Mouse (Mus musculus) gastrocnemius, postnatal 14 days (tissue): ENCODE measurements around the gene Hnrnpa3. TPM values are rescaled to one million over a fixed set of nuclear protein-coding genes. Genes with fewer than 3 reads are reported as not detected.

Experiments
- DNase-seq: peaks from one replicate; pipeline ENCODE4 v3.0.0; 2021; ENCODE audit warnings: mixed read lengths
- intact Hi-C: fragments of 180-260 bp; cut with DNase I; formaldehyde crosslinking; loops from one replicate; pipeline ENCODE4 v1.15.1; 2025; ENCODE audit warnings: low total_unique reads
- total RNA-seq, 2 experiments: library from RNA; stranded (reverse); gene quantifications; 2 replicates each; pipeline ENCODE4 v1.2.3; 2021

Gene Hnrnpa3
- total RNA-seq, 2 experiments from 2014 or later: 144 to 187 TPM

DNA sequence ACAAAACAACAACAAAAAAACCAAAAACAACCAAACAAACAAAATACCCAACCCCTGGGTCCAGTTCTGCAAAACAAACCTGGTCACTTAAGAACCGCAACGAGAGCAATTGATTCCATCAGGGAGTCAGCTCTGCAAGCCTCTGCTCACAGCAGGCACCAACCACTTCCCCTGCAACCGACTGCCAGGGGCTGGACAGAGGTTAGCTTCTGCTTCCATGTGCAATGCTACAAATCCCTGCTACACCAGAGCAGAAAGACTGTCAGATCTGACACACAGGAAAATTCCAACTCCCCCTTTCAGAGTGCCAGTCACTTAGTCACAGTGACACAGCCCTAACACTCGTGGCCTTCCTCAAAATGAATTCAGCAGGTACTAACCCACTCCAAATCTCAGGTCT, 38.9 kb downstream of the Hnrnpa3 start:
- intact Hi-C loops: no loop called here
- DNase-seq: no peak

DNA sequence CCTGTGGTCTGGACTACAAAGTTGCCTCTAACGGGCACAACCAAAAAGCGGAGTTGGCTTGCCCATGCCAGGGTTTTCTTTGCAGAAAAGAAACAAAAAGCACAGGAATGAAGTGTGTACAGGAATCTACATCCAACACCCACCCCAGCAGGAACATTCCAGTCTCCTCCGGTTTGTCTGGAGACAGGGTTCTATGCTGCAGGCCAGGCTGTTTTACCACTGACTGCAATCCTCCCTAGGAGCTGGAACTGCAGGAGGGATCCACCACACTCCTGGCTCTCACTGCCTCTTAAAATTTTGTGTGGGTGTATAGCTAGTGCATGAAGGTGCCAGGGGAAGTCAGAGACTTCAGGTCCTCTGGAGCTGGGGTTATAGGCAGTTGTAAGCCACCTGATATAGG, 39.8 kb downstream of the Hnrnpa3 start:
- no peak for DNase-seq
- intact Hi-C loops: no loop called here

DNA sequence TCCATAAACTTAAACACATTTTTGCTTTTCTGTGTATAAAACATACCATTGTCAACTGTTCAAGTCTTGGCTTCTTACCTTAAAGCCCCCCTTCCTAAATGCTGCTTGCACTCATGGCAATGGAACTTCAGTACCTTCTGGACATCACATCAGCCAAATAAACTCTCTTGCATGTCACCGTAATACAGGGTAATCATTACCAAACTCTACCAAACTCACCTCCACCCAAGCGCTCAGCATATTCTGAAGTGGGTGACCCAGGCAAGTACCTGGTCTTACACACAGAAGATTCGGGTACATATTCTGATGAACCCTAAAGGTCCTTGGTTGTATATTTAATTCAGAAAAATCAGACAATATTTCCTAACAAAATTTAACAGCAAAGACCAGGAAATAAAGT, 41.5 kb downstream of the Hnrnpa3 start:
- no peak for DNase-seq
- intact Hi-C loops: no loop called here

DNA sequence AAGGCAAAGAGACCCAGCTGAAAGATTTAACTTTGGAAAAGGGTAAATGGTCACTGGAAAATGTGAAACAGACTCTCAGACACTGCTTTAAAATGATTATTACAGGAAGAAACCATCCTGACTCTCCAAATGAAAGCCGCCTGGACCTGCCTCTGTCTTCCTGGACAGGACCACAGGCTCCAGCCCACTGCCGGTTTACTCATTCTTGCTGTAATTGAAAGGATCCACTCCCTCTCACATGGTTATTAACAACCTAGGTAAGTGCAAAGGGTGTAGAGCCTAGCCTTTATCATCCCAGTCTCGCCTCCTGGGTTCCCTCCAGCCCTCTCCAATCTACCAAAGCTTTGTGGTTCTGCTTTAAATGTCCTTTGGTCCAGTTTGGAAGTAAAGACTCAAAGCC, 42.1 kb downstream of the Hnrnpa3 start:
- DNase-seq: no peak
- intact Hi-C loops: no loop called here

DNA sequence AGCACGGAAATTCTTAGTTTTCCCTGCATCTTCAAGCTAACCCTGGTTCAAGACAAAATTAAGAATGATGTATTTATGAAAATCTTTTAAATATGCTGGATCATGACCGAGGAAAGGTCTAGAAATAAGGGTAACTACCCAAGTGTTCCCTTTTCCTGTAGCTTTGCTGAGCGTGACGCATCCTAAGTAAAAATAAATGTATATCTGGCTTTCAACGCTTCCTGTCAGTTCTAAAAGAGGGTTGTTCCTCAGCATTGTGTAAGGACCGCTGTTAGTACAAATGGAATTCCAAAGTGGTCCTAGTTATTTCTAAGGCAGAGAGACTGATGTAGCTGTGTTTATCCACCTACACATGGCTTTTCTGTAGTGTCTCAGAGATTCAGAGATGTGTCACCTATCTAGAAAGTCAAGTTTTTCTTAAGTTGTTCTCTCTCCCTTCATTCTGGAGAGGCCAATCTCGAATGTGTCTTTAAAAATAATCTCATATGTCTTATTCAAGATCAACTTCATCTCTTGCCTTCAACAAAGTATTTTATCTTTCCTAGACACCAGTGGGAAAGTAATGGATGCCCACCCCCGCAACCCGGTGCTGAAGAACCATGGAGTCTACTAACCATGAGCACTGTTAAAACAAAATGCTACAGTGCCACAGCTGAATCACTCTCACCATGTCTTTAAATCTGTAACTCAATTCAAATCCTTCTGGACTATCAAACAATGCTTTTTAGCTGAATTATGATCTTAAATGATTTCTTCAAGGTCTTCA, 42.9 kb downstream of the Hnrnpa3 start:
- DNase-seq: no peak

DNA sequence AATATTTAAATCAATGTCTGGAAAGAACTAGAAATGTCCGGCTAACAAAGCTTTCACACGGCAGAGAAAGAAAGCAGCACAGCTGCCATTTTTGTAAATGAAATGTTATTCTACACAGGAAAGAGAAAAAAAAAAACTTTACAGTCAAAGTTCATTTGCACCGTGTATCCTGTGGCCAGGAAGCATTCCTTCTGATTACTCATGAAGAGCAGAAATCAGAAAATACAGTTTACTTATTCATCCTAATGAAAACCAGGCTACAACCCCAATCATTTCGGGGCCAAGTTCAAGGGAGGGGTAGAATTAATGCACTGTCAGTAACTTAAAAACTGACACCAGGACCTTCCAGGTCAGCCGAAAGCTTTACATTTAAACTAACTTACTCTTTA, 43.5 kb downstream of the Hnrnpa3 start:
- intact Hi-C loops: no loop called here

More for the DNA sequence above, 42.9 kb downstream of the Hnrnpa3 start:
- intact Hi-C loops: no loop called here

DNA sequence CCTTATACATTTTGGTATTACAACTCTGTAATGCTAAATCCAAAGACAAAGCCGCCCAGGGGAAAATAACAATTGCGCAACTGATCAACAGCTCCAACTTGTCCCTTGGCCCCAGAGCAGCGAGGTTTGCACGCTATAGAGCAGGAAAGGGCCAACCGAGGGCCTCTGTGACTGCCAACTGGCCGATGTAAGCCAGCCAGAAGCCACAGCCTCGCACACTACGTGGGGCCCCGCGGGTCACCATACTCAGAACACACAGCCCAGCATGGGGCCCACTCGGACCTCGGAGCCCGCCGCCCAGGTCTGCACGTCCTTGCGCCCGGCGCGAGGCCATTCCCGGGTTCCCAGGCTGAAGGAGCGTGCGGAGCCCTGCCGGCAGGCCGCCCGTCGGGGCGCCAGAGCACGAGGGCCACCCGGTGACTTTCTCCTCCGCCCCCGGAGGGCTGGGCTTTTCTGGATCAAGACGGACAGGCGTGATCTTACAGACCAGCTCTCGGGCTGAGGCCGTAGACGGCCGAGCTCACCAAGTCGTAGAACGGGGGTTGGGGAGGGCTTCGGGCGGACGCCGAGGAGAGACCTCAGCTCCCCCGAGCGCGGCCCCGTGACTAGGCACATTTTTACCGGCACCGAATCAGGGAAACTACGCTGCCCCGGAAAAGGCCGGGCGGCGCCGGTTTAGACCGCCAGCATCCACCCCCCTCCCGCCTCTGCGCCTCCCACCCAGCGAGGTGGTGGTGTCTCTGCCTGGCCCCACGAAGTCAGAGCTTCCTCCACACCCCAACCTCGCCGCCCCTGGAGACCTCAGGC, 44.5 kb downstream of the Hnrnpa3 start:
- intact Hi-C loops: no loop called here
- DNase-seq: peak; percentile 93

More for the DNA sequence above, 43.5 kb downstream of the Hnrnpa3 start:
- no peak for DNase-seq

DNA sequence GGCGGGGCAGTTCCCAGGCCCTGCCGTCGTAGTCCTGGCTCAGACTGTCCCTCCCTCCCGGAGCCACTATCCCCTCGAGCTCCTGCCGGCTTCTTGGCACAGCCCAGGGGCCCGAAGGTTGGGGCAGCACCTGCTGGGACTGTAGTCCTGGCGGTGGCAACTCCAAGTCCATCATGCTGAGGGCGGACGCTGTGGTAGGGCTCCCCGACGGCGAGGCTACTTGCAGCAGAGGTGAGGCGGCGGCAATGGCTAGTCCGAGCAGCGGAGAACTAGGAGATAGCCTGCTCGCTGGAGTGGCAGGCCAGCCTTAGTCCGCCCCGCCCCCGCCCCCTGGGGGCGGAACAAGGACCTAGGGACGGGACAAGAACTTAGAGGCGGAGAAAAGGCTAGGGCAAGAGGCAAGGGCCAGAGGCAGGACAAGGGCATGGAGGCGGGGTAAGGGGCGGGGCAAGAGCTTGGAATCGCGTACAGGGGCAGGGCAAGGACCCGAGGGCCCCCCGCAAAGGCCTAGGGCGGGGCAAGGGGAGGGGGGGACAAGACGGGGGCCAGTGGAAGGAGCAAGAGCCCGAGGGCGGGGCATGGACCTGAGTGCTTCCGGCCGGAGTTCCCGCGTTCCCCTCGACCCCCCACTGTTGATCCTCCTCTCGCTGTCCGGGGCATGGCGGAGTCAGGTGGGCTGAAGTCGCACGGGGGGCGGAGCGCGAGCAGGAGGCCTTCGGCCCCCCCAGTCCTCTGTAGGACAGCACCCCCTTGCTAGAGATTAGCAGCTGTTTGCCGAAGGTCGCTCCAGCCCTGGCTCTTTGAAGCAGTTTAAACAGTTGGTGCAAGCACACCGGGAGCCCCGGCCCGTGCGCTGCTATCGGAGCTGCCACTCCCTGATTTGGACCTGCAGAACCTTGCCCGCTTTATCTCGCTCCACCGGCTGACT, 45.4 kb downstream of the Hnrnpa3 start, which contains the start of gene Nfe2l2:
Nfe2l2 (minus strand) TSS at position 408 of the 928 bp plus-strand sequence.
- peak; percentile 99 for DNase-seq
- intact Hi-C loops: no loop called here

DNA sequence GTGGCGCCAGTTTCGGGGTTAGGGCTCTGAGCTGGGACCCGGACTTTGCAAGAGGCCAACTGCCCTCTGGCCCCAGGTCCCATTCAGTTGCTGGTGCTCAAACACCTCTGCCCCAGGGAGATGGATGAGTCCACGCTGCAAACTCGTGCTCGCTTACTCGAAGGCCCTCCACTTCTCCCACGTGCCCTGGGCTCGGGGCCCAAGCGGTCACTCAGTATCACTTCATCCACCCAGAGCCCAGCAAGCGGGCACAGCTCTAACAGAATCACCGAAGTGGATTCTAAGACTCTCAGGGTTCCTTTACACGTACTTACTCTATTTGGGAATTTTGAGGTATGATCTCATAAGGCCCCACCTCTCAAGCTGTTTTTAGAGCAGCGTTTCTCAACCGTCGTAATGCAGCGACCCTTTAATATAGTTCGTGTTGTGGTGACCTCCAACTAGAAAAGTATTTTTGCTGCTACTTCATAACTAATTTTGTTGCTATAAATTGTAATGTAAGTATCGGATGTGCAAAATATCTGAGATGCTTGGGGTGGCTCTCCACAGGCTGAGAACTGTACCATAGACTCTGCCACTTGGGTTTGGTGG, 46.2 kb downstream of the Hnrnpa3 start:
- intact Hi-C loops: no loop called here
- peak; percentile 52 for DNase-seq

DNA sequence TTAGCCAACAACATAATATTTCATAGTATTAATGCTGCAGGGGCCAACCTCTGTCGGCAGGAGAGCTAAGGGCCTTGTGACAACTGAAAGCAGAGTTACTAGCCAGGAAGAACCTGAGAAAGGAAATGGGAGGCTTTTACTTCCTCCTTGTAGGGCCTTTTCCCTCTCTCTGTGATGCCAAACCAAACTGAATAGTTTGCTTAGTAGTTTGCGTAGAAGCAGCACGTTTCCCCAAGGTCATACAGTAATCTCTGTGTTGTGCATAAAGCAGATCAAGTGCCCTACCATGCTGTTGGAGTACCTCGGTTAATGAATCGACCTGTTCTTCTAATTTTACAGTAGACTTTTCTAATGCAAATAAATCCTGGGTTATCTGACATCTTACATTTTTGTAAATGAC, 47.4 kb downstream of the Hnrnpa3 start:
- no peak for DNase-seq
- intact Hi-C loops: no loop called here

DNA sequence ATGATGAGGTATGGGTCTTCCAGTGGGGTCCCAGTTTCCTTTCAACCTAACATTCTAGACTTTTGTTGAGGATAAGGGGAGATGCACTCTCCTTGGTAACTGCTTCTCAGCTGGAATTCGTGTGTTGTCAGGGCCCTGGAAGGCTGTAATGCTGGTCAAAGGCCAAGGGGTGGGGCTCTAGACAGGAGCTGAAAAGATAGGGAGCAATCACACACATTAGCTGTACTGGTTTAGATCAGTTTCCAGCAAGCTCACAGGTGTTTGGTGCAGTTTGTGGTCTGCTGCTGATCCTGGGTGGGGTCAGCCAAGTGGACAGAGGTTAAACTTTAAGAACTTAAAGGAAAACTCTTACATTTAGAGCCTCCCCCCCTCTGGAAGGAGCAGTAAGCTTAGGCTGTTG, 48.4 kb downstream of the Hnrnpa3 start:
- intact Hi-C loops: no loop called here

DNA sequence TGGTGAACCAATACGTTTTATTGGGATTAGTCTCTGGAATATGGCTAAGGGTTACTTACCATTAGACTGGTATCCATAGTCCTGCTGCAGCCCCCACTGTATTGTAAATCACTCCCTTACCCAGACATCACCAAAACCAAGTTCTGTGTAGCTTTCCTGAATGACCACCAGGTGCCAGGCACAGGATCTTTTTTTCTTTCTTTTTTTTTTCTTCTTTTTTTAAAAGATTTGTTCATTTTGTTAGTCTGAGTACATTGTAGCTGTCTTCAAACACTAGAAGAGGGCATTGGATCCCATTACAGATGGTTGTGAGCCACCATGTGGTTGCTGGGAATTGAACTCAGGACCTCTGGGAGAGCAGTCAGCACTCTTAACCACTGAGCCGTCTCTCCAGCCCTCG, 54.0 kb downstream of the Hnrnpa3 start:
- no peak for DNase-seq
- intact Hi-C loops: no loop called here

More for the DNA sequence above, 48.4 kb downstream of the Hnrnpa3 start:
- DNase-seq: no peak

DNA sequence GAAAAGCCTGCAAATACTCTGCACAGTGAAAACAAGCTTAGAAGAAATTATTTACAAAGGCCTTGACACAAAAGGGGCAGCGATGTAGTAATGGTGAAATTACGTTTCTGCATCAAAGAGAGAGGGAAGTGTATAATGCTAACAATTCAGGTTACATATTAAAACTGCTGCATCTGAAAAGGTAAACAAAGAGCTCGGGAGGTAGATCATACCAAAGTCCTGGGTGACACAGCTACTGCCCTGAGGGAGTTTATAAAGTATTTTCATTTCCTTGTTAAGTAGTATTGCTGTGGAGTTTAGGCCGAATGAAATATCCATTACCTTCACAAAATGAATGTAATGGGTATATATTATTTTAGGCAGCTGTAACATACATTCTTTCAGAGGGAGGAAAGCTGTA, 55.7 kb downstream of the Hnrnpa3 start:
- intact Hi-C loops: no loop called here
- DNase-seq: no peak

DNA sequence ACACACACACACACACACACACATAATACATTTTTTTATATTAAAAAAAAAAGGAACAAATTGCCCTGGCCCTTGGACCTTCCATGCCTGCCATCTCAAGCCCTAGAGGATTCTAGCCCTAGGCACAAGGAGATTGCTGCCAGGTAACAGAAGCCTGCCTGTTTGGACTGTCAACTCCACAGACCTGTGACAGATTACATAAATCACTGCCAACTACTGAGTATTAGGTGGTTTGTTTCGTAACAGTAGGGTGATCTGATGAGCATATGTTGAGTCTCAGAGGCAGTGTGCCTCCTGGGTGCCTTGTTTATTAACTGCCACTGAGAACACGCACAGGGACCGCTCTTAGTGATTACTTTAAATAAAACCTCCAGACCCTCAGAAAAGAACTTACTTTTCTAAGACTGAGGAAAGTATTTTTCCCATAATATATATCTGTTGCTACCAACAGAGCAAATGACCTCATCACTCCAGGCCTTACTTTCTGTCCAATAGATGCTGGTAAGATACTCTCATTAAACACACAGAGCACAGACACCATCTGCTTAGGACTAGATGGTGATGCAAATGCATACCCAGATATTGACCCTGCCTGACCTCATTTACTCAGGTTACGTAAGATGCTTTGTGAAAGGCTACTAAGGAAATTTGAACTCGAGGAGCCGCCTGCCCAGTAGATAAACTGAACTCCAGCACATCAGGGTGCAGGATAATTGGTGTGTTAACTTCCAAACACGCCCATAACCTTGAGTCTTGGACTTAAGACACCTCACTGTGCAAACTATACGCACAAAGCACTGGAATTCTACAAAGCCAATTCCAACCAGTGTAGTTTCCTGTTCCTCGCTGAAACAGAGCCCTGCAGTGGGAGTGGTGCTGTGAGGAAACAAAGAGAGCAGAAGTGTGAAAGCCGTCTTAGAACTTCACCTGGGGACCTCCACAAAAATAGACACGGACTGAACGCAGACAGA, 57.3 kb downstream of the Hnrnpa3 start:
- no peak for DNase-seq

More for the DNA sequence above, 57.3 kb downstream of the Hnrnpa3 start:
- intact Hi-C loops: no loop called here
